Mouse (Mus musculus): ENCODE results near the gene Phc2. TPM values are rescaled to one million over a fixed set of nuclear protein-coding genes. Genes with fewer than 3 reads are reported as not detected.

The Phc2 gene
- polyA plus RNA-seq, 1 experiment: 115 TPM

DNA sequence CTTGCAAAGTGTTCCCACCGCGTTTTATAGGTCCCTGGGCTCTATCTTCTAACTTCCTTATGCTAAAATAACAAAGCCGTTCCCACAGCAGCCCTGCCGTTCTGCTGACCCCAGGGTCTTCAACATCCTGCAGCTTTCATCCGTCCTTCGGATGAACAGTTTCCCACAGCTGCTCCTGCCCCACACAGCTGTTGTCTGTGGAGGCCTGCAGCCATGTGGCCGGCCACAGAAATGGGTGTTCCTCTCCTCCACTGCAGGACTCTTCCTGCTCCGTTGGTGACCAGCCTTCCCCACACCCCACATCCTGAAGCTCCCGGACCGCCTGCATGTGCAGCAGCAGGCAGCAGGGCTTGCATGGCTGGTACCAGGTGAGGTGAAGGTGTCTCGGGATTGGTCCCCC, 17.3 kb upstream of the Phc2 start:
- no peak for TF ChIP-seq GATA1 (IDR thresholded peaks at IDR 0.05; ENCODE audit: low read length)

DNA sequence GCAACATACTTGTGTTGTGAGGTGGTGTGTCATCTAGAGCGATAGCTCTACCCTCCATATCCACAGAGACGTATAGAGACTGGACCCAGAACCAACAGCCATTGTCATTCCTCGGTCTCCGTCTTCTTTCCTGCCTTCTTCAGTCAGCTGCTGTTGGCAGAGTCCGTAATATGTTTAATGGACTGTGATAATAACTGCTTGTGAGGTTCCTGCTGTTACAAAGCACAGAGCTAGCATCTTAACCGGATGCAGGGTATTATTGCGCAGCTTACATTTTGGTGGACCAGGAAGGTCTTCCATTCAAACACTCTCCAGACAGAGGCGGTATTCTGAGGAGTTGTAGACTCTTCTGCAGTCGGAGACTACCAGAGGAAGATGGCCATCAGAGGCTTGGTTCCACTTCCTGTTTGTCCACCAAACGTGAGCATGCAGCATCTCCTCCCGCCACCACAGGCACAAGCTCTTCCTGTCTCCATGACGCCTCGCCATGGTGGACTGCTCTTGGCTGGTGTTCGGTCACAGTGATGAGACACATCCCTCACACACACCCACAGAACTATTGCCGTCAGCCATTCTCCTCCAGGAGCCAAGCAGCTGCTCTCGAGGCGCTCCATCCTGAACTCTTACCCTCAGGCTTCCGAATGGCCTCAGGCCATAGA, 16.1 kb upstream of the Phc2 start:
- TF ChIP-seq GATA1 (IDR thresholded peaks at IDR 0.05; ENCODE audit: low read length): no peak

DNA sequence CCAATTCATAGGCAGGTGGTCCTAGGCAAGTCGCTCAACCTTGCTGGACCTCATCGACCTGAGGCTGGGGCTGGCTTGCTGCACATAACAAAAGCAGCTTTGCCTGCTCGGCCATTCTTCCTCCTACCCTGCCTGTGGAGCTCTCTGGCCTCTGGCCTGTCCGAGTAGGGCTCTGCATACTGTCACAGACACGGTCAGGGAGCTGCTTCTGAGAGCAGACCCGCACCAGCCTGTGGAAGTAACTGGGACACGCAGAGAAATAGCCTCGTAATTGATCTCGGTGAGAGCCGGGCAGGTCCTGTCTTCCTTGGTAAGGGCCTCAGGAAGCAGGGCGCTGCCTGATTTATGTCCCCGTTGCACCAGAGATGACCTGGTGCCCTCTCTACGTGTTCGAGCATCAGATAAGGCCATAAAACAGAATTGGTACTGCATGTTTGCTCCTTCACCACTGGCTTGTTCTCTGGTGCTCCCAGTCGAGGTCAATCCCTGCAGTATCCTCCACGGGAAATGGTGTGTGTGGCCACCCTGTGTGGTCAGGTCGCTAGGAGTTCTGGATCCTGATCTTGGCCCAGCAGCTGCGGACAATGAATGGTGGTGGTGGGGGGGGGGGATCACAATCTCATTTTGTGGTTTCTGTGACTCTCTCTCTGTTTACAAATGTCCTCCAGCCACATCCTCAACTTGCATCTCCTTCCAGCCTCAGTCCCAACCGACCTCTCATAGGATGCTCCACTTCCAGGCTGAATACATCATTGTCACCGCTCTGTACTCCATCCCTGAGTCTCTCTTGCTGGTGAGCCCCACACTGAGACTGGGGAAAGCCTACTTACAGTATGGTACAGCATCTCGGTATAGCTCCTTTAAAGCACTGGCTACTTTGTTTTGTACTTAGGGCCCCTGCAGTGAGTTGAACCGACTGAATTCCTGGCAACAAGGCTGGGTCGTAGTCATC, 12.5 kb upstream of the Phc2 start:
- no peak for TF ChIP-seq GATA1 (IDR thresholded peaks at IDR 0.05; ENCODE audit: low read length)

DNA sequence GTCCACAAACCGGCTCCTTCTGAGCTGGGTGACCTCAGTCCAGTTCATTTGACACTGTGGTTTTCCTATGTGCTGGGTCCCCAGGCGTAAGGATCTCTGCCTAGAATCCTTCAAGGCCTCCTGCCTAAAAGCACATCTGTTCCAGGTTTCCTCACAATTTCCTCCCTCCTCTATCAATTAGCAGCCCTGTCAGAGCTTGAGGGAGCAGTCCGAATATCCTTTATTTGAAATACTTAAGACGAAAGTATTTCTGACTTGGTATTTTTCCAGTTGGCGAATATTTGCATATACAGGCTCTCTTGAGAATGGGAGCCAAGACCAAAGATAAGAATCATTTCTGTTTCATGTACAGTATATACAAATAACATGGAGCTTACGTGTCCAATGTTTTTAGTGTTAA, 8.6 kb upstream of the Phc2 start:
- no peak for TF ChIP-seq GATA1 (IDR thresholded peaks at IDR 0.05; ENCODE audit: low read length)

DNA sequence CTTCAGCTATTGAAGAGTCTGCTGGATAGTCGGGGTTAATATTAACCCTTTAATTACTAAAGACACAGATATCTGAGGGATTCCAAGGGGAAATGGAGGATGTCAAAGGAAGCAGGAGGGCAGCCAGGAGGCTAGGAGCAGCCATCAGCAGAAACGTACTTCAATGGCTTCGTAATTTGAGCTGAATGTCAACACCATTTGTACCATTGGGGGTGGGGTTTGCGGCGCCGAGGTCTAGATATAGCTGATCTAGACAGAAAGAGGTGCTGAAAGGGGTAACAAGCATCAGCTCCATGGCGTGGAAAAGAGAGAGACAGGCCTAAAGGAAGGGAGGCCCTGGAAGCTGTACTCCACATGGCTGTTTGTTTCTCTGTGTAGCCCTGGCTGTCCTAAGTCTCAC, 7.7 kb upstream of the Phc2 start:
- TF ChIP-seq GATA1 (IDR thresholded peaks at IDR 0.05; ENCODE audit: low read length): no peak

DNA sequence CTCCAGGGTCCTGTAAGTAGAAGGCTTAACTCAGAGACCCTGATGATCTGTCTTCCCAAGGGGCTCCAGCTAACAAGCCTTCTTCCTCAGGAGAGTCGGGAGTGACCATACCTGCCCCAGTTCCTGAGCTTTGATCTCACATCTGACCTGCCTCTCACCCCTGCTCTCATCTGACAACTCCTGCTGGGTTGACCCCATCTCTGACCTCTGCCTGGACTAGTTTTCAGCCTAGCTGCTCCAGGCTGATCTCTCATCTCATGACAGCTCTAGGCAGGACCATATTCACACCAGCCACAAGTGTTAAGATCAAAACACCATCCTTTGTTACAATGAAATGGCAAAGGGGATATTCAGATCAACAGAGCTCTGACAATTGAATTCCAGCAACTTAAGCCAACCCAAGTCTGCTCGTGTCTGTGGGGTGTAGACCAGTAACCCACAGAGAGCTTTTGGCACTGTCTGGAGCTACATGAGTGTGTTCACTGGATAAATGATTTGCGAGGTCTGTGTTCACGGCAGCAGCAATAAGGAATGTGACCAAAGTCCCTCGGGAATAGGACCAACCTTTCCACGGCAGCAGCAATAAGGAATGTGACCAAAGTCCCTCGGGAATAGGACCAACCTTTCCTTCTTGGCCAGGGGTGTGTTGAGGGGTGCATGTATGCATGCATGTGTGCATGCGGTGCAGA, 5.8 kb upstream of the Phc2 start:
- TF ChIP-seq GATA1 (IDR thresholded peaks at IDR 0.05; ENCODE audit: low read length): no peak

DNA sequence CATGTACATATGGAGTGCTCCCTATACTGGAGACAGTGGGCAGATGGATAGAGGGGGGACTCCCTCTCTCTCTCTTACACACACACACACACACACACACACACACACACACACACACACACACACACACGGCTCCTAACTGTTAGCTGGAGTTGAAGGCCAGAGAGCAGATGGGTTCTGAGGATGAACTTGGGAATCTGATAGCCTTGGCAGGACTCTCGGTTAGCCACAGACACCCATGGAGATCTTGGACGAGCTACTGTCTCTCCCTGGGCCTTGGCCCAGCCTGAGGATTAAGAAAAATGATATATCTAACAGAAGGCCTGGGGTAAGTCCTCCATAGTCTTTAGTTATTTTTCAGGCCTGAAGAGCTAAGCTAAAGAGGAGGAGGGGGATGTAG, 3.0 kb upstream of the Phc2 start:
- TF ChIP-seq GATA1 (IDR thresholded peaks at IDR 0.05; ENCODE audit: low read length): no peak

DNA sequence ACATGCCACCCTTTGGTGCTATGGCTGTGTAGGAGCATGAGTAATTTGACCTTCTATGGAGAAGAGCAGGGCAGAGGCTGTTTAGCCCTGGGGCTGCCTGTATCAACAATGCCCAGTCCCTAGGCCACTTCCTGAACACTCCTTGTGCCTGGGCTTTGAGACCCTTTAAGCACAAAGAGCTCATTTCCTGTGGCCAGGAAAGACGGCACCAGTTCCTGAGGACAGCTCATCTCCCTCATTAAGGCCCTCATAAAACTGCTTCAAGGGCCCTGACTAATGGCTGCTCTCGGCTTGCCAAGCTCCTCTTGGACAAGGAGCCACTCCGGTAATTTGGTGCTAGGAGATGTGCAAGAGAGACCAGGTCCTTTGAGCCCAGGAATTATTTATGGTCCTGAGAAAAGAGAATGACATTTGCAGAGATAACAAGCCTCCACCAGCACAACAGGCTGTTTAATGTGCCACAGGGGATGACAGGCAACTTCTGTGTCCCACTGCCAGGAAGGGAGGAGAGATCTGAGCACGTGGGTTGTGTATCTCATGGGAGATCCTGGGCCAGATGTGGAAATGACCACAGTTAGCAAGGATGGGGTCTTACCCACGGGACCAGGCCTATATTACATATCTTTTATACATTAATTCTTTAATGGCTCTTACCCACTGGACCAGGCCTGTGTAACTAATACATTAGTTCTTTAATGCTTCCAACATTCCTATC, 1.8 kb upstream of the Phc2 start:
- no peak for TF ChIP-seq GATA1 (IDR thresholded peaks at IDR 0.05; ENCODE audit: low read length)

DNA sequence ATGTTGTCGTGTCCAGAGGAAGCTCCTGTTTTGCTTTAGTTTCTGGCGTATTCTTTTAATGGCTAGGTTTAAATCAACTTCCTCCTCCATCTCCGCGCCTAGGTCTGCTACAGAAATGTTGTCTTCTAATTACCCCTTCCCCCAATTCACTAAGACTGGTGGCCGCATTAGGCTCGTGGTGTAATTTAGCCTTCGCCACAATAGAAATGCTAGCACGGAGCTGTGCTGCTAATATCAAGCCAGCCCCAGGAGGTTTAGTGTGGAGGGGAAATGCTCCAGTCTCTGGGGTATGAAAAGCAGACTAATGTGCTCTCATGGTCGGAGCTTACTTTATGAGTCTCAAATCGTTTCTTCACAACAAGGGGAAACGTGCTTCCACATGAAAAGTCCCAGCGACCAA, 944 bp downstream of the Phc2 start:
- no peak for TF ChIP-seq GATA1 (IDR thresholded peaks at IDR 0.05; ENCODE audit: low read length)

DNA sequence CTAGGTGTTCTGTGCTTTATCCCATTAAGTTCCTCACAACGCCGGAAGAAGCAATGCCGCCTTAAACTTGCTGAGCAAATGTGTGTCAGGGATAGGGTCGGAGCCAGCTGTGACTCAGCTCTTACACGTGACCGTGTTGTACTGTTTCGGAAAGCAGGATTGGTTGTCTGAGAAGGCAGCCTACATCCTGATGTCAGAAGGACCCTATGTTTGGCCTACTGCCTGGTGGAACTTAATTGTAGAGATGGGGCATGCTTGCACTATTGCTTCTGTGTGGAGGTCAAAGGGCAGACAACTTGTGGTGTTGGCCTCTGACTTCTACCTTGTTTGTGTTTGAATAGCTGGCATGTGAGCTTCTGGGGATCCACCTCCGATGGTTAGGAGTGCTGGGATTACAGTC, 5.7 kb downstream of the Phc2 start:
- no peak for TF ChIP-seq GATA1 (IDR thresholded peaks at IDR 0.05; ENCODE audit: low read length)

DNA sequence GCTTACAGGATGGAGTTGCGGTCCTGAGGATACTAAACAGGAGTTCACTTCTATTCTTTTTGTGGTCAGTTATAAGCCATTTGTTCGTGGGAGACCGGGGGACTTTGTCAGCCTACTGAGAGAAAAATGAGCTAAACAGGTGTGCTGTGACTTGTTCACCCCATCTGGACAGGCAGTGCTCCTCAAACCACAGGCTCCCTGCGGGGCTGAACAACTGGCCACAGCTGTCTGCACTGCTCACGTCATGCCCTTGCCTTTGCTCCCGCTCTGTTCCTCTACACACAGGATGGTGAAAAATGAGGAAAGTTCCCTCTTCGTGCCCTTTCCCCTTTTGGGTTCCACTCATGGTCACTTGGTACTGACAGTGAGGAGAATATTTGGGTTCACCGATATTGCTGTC, 6.6 kb downstream of the Phc2 start:
- no peak for TF ChIP-seq GATA1 (IDR thresholded peaks at IDR 0.05; ENCODE audit: low read length)

DNA sequence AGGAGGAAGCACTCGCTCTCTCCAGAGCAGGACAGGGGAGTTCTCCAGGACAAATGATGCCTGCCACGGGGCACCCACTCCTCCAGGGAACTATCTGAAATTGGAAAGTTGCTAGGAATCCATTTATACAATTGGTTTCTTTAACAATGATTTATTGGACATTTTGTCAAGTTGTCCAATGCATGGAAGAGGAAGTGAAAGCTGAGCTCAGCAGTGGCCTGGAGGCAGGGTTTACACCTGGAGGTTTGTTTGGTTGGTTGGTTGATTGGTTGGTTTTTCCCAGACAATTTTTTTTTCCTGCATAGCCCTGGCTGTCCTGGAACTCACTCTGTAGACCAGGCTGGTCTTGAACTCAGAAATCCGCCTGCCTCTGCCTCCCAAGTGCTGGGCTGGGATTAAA, 9.5 kb downstream of the Phc2 start:
- TF ChIP-seq GATA1 (IDR thresholded peaks at IDR 0.05; ENCODE audit: low read length): no peak

DNA sequence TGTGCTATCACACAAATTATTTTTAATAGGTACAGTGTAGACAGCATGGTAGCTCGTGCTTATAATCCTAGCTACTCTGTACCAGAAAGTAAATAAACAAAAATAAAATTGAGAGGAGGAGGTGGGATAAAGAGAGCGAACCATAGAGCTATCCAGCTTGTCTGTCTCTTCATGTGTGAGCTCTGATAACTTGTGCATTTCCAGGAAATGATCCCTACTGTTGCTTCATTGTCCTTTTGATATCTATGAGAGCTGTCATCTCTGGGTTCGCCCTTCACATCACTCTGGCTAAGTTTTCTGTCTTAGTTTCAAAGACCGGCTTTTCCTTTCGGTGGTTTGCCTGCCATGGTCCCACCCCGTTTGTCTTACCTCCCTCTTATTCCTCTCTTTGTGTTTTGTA, 14.7 kb downstream of the Phc2 start:
- TF ChIP-seq GATA1 (IDR thresholded peaks at IDR 0.05; ENCODE audit: low read length): no peak

DNA sequence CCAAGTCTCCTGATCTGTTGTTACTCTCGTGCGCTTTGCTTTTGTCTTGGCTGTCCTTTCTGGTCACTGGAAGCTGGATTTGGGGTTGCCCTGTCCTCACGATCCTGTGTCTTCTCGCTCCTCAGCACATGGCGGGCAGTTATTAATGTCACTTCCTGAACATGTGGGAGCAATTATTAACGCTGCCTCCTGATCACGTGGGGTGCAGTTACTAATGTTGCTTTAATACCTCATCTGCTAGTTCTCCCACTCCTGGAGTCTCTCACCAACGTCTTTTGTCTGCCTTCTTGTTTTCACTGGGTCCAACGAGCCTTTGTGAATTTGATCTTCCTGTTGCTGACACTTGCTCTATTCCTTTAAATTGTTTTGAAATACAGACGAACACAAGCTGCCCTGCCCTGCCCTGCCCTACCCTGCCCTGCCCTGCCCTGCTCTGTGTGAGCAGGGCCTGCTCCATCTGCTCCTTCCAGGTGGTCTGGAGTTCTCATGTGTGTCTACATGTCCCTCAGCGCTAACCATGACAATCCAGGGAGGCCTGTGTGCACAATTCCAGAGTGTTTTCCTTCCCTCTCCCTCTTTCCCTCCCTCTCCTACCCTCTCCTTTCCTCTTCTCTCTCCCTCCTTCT, 16.2 kb downstream of the Phc2 start:
- no peak for TF ChIP-seq GATA1 (IDR thresholded peaks at IDR 0.05; ENCODE audit: low read length)

DNA sequence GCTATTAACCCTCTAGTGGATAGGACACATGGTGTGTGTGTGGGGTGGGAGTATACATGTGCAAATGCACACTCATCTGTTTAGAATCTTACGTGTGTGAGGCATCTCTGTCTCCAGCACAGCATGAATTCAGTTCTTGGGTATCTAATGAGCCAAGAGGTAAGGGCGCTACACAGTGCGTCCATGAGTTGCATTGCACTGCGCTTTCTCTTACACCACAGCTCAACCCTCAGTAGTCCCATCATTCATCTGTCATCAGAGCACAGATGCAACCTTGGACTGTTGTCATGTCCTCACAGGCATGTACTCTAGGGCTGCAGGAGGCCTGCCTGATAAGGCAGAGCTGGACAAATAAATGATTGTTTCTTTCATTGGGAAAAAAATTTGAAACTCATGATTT, 18.0 kb downstream of the Phc2 start:
- TF ChIP-seq GATA1 (IDR thresholded peaks at IDR 0.05; ENCODE audit: low read length): no peak
